Mouse (Mus musculus): Measurements from ENCODE around the gene Ppp1r21. TPM values are rescaled to one million over a fixed set of nuclear protein-coding genes. Genes with fewer than 3 reads are reported as not detected.

Gene Ppp1r21
- polyA plus RNA-seq, 1 experiment, result 27.1 TPM

DNA sequence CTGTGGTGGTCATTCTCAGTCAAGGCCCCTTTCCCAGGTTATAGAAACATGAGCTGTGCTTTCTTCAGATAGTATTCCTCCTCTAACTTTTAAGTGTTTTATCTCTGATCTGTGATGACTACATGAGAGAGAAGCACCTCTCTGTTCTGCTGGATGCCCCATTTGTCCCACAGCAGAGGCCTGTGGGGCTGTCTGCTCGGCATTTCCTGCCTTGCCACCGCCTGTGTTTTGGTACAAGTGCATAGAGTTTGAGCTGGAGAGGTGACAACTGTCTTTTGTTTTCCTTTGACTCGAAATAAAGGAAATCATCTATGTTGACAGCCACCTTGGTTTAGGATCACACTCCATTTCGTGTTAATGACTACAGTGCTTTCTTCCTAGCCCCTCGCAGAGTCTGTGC lies 44.9 kb downstream of the Ppp1r21 start:
- no peak for DNase-seq (ENCODE audit: low spot score)

DNA sequence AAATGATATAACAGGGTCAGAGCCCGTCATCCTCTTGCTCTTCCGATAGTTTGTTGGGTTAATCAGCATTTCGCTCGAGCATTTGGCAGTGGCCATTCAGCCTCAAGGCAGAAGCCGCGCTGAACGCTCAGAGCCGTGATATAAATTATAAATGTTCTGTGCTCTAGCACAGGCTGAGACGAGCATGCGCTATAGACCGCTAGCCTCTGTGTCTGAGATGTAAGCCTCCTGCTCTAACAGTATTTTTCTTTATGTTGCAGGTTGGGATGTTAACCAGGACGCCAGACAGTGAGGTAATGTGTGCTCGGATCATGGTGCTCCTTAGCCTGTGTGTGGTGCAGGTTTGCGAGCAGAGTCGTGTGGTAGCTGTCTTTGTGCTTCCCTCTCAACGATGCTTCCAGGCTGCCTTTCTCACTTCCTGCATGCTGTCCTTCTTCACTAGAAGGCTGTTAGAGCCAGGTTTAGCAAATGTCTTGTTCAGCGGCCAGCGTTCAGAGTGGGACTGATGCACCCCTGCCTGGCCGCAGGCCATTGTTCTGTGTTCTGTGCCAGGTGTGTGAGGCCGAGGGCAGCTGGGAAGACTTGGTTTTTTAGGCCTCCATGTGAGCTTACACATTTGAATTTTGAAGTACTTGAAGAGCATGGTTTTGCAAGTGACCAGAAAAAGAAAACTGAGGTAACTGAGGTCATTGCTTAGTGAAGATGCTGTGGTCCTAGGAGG lies 48.8 kb downstream of the Ppp1r21 start:
- no peak for DNase-seq (ENCODE audit: low spot score)

DNA sequence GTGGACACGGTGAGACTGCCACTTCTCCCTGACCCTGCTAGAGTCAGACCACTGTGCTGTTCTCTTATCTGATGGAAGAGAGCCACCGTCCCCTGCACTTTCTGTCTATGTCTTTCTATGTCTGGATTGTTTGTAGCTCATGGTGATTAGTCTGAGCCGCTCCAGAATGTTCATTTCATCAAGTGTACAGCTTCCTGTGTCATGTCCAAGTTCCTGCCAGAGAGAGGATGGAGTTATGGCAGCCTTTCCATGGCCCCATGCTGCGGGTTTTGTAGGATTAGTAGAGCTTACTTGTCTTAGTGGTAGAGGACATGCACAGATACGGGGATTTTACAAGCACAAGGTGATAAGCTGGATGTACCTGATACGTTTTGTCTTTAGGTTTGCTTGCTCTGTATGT lies 50.6 kb downstream of the Ppp1r21 start:
- DNase-seq (ENCODE audit: low spot score), result no peak

DNA sequence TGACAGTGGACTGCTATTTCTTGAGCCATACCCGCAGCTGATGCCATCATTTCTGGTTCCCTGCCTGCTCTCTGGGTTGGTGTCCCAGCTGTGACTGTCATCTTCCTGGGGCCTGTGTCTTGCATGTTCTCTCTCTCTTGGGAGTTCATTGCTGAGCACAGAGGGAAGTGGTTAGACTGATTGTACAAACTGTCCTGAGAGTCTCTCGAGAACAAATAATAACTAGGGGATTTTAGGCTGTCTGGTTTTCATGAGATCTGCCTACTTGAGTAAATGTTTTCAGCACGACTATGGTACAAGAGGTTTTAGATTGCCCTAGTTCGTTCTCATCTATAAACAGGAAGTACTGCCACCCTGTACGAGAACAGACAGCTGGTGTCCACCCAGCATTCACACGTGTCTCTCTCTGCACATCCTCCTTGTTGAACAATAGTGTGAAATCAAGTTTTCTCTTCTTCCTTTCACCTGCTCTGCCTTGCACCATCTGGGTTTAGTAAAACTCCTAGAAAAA lies 51.6 kb downstream of the Ppp1r21 start:
- no peak for DNase-seq (ENCODE audit: low spot score)

DNA sequence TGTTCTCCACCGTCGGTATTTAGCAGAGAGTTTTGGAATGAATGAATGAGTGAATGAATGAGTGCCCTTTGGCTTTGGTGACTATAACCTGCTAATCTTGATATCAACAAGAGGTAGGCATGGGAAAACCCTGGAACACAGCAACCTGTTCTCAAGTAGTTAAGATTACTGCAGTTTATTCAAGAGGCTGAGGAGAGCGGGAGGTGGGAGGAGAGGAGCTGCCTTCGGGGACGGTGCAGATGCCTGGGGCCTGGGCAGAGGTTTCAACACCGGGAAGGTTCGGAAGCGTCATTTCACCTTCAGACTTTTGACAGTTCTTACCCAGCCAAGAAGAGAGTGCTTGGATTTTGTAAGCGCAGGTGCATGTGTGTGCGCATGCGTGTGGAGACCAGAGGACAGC lies 53.1 kb downstream of the Ppp1r21 start:
- no peak for DNase-seq (ENCODE audit: low spot score)

DNA sequence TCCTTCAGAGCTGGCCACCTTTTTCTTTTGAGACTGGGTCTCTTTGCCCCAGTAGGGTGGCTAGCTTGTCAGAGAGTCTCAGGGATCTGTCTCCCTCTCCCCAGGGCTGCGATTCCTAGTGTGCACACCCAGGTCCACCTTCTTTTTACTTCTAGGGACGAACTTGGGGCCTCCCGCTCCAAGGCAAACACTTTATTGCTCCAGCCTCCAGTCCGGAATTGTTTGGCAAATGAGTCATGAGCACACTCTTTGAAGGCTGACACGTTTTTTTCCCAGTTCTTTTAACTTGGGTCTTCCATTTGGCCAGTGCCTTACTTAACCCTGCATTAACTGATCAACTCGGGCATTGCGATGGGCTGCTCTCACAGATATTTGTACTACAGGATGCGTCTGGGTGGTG lies 53.5 kb downstream of the Ppp1r21 start:
- DNase-seq (ENCODE audit: low spot score), result no peak

DNA sequence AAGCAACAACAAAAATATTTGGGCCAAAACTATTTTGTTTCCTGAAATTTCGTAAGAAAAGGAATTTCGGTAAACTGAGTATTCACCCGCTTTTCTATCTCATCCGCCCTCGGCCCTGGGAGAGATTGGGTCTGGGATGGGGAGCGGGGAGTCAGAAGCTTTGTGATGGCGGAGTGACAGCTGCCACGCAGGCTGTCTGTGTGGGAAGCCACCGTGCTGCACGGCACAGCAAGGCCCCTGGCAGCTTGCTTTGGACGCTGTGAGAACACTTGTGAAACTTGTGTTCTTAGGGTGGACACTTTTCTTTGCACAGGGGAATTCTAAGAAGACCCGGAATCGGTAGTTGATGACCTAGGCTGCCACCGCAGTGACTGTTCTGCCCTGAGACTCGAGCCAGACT lies 57.5 kb downstream of the Ppp1r21 start:
- DNase-seq (ENCODE audit: low spot score), result no peak

DNA sequence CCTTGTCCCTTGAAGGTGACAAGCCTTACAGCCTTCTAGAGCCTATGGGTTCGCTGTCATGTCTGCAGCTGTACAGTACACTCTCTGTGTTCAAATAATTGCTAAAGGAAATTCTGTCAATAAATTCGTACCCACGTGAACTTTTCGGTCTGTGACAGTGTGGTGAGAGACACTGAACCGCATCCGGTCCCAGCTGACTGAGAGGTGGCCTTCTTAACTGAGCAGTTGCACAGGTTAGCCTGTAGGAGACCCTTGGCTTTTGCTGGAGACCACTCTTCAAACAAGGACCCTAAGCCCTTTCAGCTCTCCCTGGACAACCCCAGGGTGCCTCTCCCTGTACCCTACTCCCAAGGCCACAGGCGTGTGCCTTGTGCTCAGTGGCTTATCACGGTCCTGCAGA lies 58.3 kb downstream of the Ppp1r21 start:
- DNase-seq (ENCODE audit: low spot score), result no peak

DNA sequence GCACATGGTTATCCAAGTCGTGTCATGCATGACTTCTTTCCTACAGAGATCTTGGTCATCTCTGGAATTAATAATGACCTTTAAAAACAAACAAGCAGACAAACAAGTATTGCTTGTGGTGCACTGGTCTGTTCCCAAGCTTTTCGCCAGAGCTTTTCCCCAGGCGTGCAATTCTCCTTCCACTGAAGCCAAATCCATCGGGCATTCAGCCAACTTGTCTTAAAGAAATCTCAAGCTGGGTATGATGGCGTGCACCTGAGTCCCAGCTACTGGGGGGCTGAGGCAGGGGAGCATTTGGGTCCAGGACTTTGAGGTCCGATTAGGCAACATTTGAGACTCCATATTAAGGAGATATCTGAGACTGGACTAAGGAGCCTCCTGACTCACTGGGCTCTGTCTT lies 60.3 kb downstream of the Ppp1r21 start:
- no peak for DNase-seq (ENCODE audit: low spot score)

DNA sequence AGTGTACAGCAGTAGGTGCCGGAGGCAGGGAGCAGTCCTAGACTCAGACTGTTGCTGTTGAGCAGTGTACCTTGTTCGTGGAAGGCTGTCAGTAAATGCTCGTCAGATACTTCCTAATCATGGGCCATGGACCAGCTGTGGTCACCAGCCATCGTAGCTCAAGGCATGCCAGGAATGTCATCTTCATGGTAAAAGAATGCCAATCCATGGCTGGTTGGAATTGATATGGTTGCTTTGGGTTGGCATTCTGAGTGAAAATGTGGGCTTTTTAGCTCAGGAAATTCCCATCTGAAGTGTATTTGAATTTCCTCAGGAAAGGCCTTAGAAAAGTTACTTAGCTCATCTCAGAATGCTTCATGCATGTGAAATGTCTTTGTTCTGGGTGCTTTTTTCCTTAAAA lies 65.2 kb downstream of the Ppp1r21 start:
- no peak for DNase-seq (ENCODE audit: low spot score)

DNA sequence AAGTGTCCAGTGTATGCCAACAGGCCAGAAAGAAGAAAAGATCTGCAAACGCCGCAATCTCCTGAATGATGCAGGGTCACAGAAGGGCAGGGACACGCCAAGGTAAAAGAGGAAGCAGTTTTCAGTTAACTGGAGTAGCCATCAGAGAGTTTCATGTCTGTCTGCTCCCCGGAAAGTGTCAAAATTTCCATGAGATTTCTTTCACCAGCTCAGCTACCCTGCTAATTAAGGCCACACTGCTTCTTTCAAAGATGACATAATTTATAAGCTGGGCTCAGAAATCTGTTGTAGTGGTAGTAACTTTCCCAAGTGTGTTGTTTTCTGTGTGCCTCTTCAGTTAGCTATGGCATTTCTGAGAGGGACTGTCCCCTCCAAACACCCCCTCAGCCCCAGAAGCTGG lies 66.2 kb downstream of the Ppp1r21 start:
- DNase-seq (ENCODE audit: low spot score), result no peak

DNA sequence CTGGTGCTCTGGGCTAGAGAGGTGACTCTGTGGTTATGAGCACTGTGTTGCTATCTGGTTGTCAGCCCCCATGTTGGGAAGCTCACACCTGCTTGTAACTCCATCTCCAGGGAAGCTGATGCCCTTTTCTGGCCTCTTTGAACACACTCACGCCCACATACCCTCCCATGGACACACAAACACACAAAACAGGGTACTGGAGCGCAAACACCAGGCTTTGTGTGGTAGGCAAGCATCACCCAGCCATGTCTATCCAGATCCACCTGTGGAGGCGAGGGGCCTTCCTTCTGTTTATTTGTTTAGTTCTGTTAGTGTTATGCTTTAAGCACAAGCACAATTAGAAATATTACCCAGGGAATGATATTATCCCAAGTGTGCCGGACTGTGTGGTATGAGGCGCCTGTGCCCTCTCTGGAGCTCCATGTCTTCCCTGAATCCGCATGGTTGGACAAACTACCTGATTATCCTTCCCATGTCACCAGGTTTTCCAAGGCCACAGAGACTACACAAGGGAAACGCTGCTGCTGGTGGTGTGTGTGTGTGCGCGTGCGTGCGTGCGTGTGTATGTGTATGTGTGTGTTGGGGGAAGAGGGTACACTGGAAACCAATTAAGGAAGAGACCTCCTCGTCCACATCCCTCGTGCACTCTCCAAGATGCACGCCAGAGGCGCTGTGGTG lies 66.8 kb downstream of the Ppp1r21 start:
- DNase-seq (ENCODE audit: low spot score), result no peak

DNA sequence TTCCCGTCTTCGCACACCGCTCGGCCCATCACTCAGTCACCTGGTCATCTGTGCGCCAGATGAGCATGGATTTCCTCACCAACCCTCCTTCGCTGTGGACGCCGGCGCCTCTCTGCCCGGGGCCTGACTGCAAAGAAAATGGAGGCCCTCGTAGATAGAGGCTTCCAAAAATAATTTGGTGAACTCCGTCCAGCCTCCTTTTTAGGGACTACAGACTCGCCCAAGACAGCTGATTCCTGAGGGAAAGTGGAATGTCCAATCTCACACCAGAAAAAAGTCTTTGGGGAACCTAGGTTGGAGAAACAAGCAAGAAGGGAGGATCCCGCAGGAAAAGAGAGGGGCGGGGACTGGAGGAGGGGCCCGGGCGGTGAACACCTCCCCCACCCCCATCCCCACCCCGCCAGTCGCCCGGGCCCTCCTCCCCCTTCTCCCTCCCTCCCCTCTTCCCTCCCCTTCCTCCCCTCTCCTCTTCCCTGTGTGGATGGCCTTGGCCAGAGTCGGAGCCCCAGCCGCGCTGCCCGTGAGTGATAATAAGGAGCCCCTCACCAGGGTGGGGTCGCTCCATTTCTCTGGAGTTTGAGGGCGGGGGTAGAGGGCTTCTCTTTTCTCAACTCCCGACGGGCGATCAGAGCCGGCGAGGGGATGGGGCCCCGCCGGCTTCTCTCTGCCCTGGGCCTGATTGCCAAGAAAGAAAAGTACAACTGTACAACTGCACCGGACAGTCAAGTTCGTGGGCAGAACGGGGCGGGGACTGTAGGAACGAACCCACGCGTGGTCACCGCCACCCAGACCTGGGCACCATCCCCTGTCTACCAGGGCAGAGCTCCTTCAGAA lies 67.5 kb downstream of the Ppp1r21 start, which contains the start of gene Ston1:
Ston1 (plus strand) TSS at position 463 of the 834 bp plus-strand sequence.
- peak; percentile 62 for DNase-seq (ENCODE audit: low spot score)

DNA sequence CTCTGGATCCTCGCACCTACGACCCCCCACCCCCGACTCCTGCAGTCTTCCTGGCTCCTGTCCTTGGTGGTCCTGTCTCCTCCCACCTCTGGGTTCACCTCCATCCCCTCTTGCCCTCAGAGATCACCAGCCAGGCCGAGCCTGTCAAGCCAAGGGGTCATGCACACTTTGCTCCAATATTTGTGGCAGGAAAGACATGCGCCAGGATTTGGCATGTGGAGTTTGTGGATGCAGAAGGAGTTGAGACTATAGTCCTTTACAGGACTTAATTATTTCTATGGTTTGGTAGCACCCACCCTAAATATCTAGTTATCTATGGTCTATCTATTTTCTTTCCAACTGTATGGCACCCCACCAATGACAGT lies 68.1 kb downstream of the Ppp1r21 start:
- no peak for DNase-seq (ENCODE audit: low spot score)

DNA sequence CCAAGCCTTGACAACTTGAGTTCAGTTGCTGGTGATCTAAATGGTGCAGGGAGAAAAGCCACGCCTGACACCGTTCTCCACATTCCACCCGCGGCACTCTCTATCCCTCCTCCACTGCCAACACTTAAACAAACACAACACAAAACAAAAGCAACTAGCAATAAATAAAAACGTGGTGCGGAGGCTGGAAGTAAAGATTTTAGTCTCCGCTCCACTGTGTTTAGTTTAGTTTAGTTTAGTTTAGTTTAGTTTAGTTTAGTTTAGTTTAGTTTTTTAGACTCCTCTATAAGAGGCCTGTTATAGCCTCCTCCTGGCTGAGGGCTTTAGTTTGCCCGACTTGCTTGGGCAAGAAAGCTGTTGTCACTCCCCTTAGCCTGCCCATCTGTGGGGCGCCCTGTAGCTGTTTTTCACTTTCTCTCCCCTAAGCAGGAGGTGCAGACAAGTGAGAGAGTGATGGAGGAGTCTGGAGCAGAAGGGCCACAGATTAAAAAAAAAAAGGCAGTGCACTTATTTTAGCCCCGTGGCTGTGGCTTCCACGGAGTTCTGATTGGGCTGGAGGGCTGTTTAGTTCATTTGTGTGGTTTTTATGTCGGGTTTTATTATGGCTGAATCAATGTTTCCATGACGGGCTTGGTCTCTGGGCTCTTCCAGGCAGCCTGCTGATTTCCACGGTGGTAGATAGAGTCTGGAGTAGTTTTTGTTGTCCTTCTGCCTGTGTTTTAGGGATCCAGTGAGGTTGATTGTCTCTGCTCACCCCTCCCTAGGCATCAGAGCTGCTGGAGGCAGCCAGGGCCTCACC lies 68.9 kb downstream of the Ppp1r21 start:
- no peak for DNase-seq (ENCODE audit: low spot score)

DNA sequence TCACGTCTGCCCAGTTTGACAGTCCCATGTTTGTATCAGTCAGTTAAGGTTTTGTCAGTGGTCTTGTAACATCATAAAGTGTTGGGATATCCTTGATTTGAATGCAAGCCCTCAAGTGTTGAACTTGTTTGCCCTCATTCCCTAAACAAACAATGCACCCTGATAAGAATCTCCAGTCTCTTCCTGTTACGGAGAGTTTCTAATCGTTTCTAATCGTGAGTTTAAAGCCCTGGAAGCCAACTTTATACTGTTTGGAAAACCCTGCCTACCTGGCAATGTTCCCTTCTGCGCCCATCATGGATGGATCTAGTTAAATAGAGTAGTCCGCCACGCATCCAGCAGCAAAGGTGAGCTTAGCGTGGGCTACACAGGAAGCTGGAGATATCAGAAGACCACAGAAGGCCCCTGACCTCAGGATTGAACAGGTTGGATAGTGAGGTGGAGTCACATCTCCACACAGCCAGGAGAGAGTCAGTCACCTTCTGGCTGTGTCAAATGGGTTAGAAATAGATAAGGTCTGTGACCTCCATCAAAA lies 70.6 kb downstream of the Ppp1r21 start:
- DNase-seq (ENCODE audit: low spot score), result no peak

DNA sequence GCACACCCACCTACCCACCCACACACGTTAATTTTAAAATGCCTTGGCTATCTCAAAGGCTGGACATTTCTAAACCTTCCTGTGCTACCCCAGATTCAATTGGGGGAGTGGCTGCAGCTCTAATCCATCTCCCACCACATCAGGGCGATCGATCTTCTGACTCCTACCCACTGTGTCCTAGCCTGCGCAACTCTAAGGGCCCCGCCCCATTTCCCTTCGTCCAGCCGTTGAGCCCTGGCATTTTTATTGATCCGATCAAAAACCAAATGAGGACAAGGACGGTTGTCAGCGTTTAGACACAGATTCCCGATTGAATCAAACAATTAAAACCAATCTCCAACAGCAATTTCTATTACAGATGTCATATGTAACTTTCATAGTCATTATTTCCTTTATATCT lies 74.0 kb downstream of the Ppp1r21 start:
- DNase-seq (ENCODE audit: low spot score), result no peak

DNA sequence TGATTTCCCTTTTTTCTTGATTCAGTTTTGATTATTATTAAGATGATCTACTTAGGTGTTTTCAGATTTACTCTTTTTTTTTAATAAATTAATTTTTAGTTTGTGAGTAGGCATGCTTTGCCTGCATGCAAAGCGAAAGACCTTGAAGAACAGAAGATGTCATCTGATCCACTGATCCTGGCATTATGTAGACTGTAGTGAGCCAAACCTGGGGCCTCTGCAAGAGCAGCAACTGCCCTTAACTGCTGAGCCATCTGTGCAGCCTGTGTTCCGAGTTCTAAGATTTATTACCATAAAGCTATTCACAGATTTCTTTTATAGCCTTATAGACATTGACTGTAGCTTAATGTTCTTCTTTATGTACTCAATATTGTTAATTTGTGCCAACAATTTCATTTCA lies 76.1 kb downstream of the Ppp1r21 start:
- no peak for DNase-seq (ENCODE audit: low spot score)

DNA sequence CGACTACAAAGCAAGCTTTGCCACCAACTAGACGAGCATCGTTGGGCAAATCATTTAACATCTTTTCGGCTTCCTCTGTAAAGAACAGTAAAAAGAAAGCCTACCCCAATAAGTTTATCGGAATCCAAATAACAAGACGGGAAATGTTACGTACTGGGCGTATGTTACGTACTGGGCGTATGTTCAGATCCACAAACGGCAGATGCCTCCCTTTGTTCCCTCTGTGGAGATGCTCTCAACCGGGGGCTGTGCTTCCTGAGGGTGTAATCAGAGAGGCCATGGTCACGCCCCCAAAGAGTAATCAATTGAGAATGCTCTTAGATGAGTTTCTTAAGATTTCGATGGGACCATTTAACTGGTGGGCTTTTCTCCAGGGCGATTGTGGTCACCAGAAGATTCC lies 79.4 kb downstream of the Ppp1r21 start:
- DNase-seq (ENCODE audit: low spot score), result no peak

DNA sequence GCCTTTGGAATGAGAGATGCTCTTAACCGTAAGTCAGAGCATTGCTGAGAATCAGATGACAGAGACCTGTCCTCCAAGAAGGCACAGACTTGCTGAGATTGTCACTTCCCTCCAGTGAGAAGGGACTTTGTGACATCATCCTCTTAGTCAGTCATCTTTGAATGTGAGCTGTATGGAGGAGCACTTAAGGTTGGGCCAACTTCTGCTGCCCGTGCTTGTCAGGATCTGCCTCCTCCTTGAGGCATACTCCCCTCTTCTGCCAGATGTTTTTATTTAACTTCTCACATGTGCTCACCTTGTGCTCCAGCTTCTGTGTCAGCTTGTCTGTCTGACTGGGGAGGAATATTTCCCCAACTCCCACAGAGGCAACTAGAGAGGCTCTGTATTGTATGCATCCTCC lies 81.1 kb downstream of the Ppp1r21 start:
- no peak for DNase-seq (ENCODE audit: low spot score)

DNA sequence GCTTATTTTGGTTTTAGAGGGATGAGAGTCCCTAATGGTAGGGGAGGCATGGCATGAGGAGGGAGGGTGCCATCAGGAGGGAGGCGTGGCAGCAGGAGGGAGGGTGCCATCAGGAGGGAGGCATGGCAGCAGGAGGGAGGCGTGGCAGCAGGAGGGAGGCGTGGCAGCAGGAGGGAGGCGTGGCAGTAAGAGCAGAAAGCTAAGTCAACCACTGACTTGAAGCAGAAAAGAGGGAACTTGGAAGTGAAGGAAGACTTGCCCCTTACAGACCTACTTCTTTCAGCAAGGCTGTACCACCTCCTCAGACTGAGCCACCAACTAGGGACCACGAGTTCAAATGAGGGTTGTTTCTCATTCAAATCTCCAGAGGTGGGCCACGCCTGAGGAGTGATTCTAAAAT lies 83.3 kb downstream of the Ppp1r21 start:
- DNase-seq (ENCODE audit: low spot score), result no peak

DNA sequence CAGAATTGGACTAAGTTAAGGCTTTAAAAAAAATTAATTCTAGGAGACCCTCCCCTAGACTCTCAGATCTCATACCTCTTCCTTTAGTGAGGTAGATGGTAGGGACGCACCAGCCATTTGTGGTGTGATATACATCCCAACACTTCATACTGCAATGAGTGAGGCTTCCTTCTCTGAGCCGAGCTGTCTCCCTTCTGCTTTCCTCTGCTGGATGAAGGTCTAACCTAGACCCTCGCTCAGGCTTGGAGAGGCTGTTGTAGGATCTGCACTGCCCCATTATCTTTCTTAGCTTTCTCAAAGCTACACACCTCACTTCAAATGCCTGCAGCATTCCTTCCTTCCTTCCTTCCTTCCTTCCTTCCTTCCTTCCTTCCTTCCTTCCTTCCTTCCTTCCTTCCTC lies 83.8 kb downstream of the Ppp1r21 start:
- DNase-seq (ENCODE audit: low spot score), result no peak

Measured in urinary bladder, adult 2 months (tissue).